ENCODE assay signal across 17 mouse cellular contexts in genomic region chr19:12143356-12143755, GRCm38 (mm10). TPM values are rescaled to one million over a fixed set of nuclear protein-coding genes. Genes with fewer than 3 reads are reported as not detected.
DNase-seq lines count a peak whose midpoint lies in the region; ATAC-seq lines count a peak whose summit lies in the region.
"Had no signal": no experiment of that assay in that cellular context is flagged by ENCODE, and none has a peak within 500 bp of the region (broad histone marks: within the 10 kb centered on the region; RNA-seq: fewer than 3 reads in every experiment).

No protein-coding gene starts in this region.

- no peak for ATAC-seq in limb, embryonic 15.5 days (ENCODE audit: insufficient number of reproducible peaks, low FRiP score, low TSS enrichment, low read depth)
- ATAC-seq: liver, postnatal 0 days had no signal

- no peak overlapping the region for H3K4me3 ChIP-seq in limb, embryonic 15.5 days
- H3K4me3 ChIP-seq: embryonic facial prominence, embryonic 12.5 days; megakaryocyte, embryonic 14.5 days had no signal

- no peaks in the 10 kb centered on the region for H3K4me1 ChIP-seq in limb, embryonic 15.5 days
- H3K4me1 ChIP-seq: embryonic facial prominence, embryonic 12.5 days; megakaryocyte, embryonic 14.5 days had no signal

- no peak overlapping the region for H3K4me2 ChIP-seq in limb, embryonic 15.5 days
- H3K4me2 ChIP-seq: embryonic facial prominence, embryonic 12.5 days; heart, embryonic 11.5 days had no signal

- 21% methylated on average over 1 of the region's 1 CpGs for WGBS in limb, embryonic 15.5 days

- intact Hi-C loops in left cerebral cortex, postnatal 4 days (cut with DNase I), result no loop called here

- H3K27ac ChIP-seq in limb, embryonic 15.5 days, result peak overlapping the region; percentile 59
- H3K27ac ChIP-seq: embryonic facial prominence, embryonic 12.5 days had no signal

- no peaks in the 10 kb centered on the region for H3K36me3 ChIP-seq in limb, embryonic 15.5 days
- H3K36me3 ChIP-seq: embryonic facial prominence, embryonic 12.5 days had no signal

- no peaks in the 10 kb centered on the region for H3K27me3 ChIP-seq in limb, embryonic 15.5 days
- H3K27me3 ChIP-seq: embryonic facial prominence, embryonic 12.5 days; megakaryocyte, embryonic 14.5 days had no signal

- peak; percentile 2 for DNase-seq in cerebellum, adult 9-10 months
- DNase-seq in cerebellum, adult 11-12 months, result no peak
- peak; percentile 44 for DNase-seq in left cerebral cortex, adult 11 months (ENCODE audit: low spot score)
- no peak for DNase-seq in left cerebral cortex, postnatal 4 days
- DNase-seq in layer of hippocampus, adult 18-20 months (ENCODE audit: low spot score in 2 of 2), result peak; percentile 69 to 86
- no peak for DNase-seq in spleen, postnatal 36 days (ENCODE audit: low spot score in 2 of 2)
- DNase-seq in kidney, adult 8-10 months, result no peak
- DNase-seq: kidney, postnatal 4 days; liver, postnatal 0 days; spleen, adult 18-20 months; thymus, adult 2 months had no signal

- H3K9ac ChIP-seq in limb, embryonic 15.5 days, result no peak overlapping the region
- H3K9ac ChIP-seq: embryonic facial prominence, embryonic 12.5 days; liver, postnatal 0 days had no signal

- no peaks in the 10 kb centered on the region for H3K9me3 ChIP-seq in limb, embryonic 15.5 days
- H3K9me3 ChIP-seq: embryonic facial prominence, embryonic 12.5 days; megakaryocyte, embryonic 14.5 days had no signal

RNA-seq across cellular contexts. Expression of gene Olfr76, which starts 20.4 kb away (rescaled TPM):
- total RNA-seq in left cerebral cortex, postnatal 4 days (2021), result not detected
- not detected for total RNA-seq in layer of hippocampus, adult 18-20 months (2021)
- polyA plus RNA-seq in limb, embryonic 15.5 days (2015; fragmentation: Nextera tagmentation; extraction: Ambion mirVana), result not detected in 2 replicates
- total RNA-seq: ES-E14 had no signal
- polyA plus RNA-seq: embryonic facial prominence, embryonic 12.5 days; heart, embryonic 11.5 days; liver, postnatal 0 days; neural tube, embryonic 11.5 days had no signal

RNA-seq across cellular contexts. Expression of gene Olfr1555-ps1, which starts 26.6 kb away (rescaled TPM):
- not detected for total RNA-seq in left cerebral cortex, postnatal 4 days (2021)
- not detected for total RNA-seq in layer of hippocampus, adult 18-20 months (2021)
- not detected in 2 replicates for polyA plus RNA-seq in limb, embryonic 15.5 days (2015; fragmentation: Nextera tagmentation; extraction: Ambion mirVana)
- total RNA-seq: ES-E14 had no signal
- polyA plus RNA-seq: embryonic facial prominence, embryonic 12.5 days; heart, embryonic 11.5 days; liver, postnatal 0 days; neural tube, embryonic 11.5 days; thymus, adult 2 months had no signal

RNA-seq across cellular contexts. Expression of gene Olfr1428, which starts 27.7 kb away (rescaled TPM):
- not detected for total RNA-seq in left cerebral cortex, postnatal 4 days (2021)
- not detected for total RNA-seq in layer of hippocampus, adult 18-20 months (2021)
- not detected in 2 replicates for polyA plus RNA-seq in limb, embryonic 15.5 days (2015; fragmentation: Nextera tagmentation; extraction: Ambion mirVana)
- total RNA-seq: ES-E14 had no signal
- polyA plus RNA-seq: embryonic facial prominence, embryonic 12.5 days; heart, embryonic 11.5 days; liver, postnatal 0 days; neural tube, embryonic 11.5 days; thymus, adult 2 months had no signal

RNA-seq across cellular contexts. Expression of gene Olfr1427, which starts 40.2 kb away (rescaled TPM):
- total RNA-seq in left cerebral cortex, postnatal 4 days (2021), result not detected
- not detected for total RNA-seq in layer of hippocampus, adult 18-20 months (2021)
- not detected in 2 replicates for polyA plus RNA-seq in limb, embryonic 15.5 days (2015; fragmentation: Nextera tagmentation; extraction: Ambion mirVana)
- polyA plus RNA-seq: embryonic facial prominence, embryonic 12.5 days; heart, embryonic 11.5 days; liver, postnatal 0 days; neural tube, embryonic 11.5 days; thymus, adult 2 months had no signal

RNA-seq across cellular contexts. Expression of gene Olfr1426, which starts 51.5 kb away (rescaled TPM):
- total RNA-seq in left cerebral cortex, postnatal 4 days (2021), result not detected
- not detected for total RNA-seq in layer of hippocampus, adult 18-20 months (2021)
- not detected in 2 replicates for polyA plus RNA-seq in limb, embryonic 15.5 days (2015; fragmentation: Nextera tagmentation; extraction: Ambion mirVana)
- total RNA-seq: ES-E14 had no signal
- polyA plus RNA-seq: embryonic facial prominence, embryonic 12.5 days; heart, embryonic 11.5 days; liver, postnatal 0 days; neural tube, embryonic 11.5 days; thymus, adult 2 months had no signal

Comparison
In these comparisons a context has a peak if more than half of its experiments do, and no peak if none do; other contexts are left out.
1. DNase-seq: peak in cerebellum, adult 9-10 months (single experiment), left cerebral cortex, adult 11 months (single experiment) and layer of hippocampus, adult 18-20 months (2 of 2); none in cerebellum, adult 11-12 months (single experiment), left cerebral cortex, postnatal 4 days (single experiment), spleen, postnatal 36 days (0 of 2) and kidney, adult 8-10 months (0 of 2).